Mouse (Mus musculus) limb, embryonic 12.5 days (tissue): Measurements from ENCODE around the gene Tnfrsf25. TPM values are rescaled to one million over a fixed set of nuclear protein-coding genes. Genes with fewer than 3 reads are reported as not detected.

Experiments used
- ATAC-seq: fragments of 200-750 bp; cut with Nextera tagmentation; 2 replicates; pipeline ENCODE4 v1.8.0; 2017; ENCODE audit warnings: low read depth, moderate TSS enrichment; ENCODE audit not compliant: insufficient number of reproducible peaks, insufficient read depth, low FRiP score, low TSS enrichment
- H3K27ac ChIP-seq: fragments of 300-500 bp; sonication (generic); 2 replicates; pipeline ENCODE4 v1.5.1; 2016; ENCODE audit warnings: mild to moderate bottlenecking, moderate library complexity
- H3K27me3 ChIP-seq: fragments of 300-500 bp; sonication (generic); 2 replicates; pipeline ENCODE4 v1.6.1; 2016; ENCODE audit warnings: mild to moderate bottlenecking, moderate library complexity
- H3K36me3 ChIP-seq: fragments of 300-500 bp; sonication (generic); 2 replicates; pipeline ENCODE4 v1.6.1; 2016; ENCODE audit warnings: mild to moderate bottlenecking, moderate library complexity
- H3K4me1 ChIP-seq: fragments of 300-500 bp; sonication (generic); replicated peaks from 2 replicates; pipeline ENCODE4 v1.6.1; 2016
- H3K4me2 ChIP-seq: fragments of 300-500 bp; sonication (generic); 2 replicates; pipeline ENCODE4 v1.6.1; 2016; ENCODE audit warnings: mild to moderate bottlenecking, moderate library complexity
- H3K4me3 ChIP-seq: fragments of 300-500 bp; sonication (generic); replicated peaks from 2 replicates; pipeline ENCODE4 v1.5.1; 2016; ENCODE audit warnings: mild to moderate bottlenecking
- H3K9ac ChIP-seq: fragments of 300-500 bp; sonication (generic); replicated peaks from 2 replicates; pipeline ENCODE4 v1.6.1; 2016; ENCODE audit warnings: mild to moderate bottlenecking, moderate library complexity
- H3K9me3 ChIP-seq: fragments of 300-500 bp; sonication (generic); 2 replicates; pipeline ENCODE4 v1.6.1; 2016; ENCODE audit warnings: mild to moderate bottlenecking, moderate library complexity
- WGBS: fragments of 180-500 bp; shearing (Covaris S2); methylation state at CpG from one replicate; pipeline ENCODE4 v1.1.7; 2016; 5-methylcytosine and 5-hydroxymethylcytosine counted together
- polyA plus RNA-seq: library from polyadenylated mRNA; unstranded; fragments of >200 nt; fragmentation: Nextera tagmentation; extraction: Ambion mirVana; gene quantifications from 2 replicates; pipeline ENCODE4 v1.2.1, GENCODE M21; 2016

Gene Tnfrsf25
- polyA plus RNA-seq, 1 experiment from 2014 or later = 1.9 TPM

DNA sequence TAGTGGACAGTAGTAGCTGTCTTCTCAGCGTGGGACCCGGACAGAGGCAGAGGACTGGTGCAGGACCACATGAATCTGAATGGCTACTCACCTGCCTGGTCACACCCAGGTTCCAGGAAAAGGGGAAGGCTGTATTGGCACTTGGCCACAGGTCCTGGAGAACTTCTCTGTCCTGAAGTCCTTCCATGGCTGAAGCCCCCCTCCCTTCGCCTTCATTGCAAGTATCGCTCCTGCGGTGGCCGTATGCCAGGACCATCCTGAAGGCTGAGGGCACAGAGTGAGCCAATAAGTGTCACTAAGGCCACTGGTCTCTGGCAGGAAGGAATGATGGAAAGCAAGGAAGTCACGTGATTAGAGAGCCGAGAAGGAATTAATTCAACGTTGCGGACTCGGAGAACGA, 21.5 kb upstream of the Tnfrsf25 start:
- H3K4me2 ChIP-seq = no peak overlapping the region
- no peaks in the 10 kb centered on the region for H3K9me3 ChIP-seq
- peaks cover 19% of the 10 kb centered on the region; the same call in 1 of the 2 replicates for H3K36me3 ChIP-seq
- H3K27me3 ChIP-seq = no peaks in the 10 kb centered on the region
- H3K4me1 ChIP-seq = peaks cover 42% of the 10 kb centered on the region
- H3K27ac ChIP-seq = no peak overlapping the region
- H3K4me3 ChIP-seq = no peak overlapping the region
- 91% methylated on average over 12 of the region's 12 CpGs for WGBS
- ATAC-seq = no peak
- H3K9ac ChIP-seq = no peak overlapping the region

DNA sequence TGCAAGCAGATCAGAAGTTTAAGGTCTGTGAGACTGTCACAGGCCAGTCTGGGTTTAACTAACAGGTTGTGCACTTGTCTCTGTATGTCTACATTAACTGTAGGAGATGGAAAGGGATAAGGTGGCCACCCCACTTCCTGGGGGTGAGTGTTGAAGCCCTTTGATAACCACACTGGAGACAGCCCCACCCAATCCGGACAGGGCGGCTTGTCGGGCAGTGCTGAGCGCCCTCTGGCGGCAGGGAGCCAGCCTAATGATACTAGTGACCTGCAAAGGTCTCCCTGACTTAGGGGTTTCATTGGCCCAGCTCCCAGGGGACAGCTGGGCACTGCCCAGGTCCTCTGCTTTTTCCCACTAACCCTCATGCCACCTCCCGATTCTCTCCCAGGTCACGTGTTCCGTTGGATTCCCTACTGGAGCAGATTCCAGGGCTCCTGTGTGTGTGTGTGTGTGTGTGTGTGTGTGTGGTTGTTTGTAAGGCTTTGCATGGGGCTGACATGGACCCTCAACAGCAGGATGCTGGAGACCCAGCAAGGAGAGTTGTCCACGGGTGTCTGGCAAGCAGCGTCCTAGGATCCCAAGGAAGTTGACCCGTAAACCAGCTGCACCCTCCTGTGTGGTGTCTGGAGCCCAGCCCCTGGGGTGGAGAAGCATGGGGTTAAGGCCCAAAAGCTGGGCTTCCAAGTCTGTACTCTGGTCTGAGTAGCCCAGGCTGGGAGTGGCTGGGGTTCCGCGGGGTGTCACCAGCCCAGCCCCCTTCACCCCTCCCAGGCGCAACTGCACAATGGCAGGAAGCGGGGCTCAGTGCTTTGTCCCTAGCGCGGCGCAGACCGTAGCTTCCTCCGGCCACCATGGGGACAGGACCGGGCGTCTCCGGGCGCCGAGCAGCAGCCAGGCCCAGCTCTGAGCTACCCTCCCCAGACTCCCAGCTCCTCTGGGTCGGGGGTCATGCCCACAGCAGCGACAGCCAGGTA, 19.5 kb upstream of the Tnfrsf25 start:
- H3K27me3 ChIP-seq = no peaks in the 10 kb centered on the region
- H3K27ac ChIP-seq = peak overlapping the region; percentile 45; the same call in 1 of the 2 replicates
- ATAC-seq = no peak
- no peak overlapping the region; the same call in 1 of the 2 replicates for H3K9ac ChIP-seq
- H3K9me3 ChIP-seq = no peaks in the 10 kb centered on the region
- 29% methylated on average over 27 of the region's 27 CpGs for WGBS
- 0 out of 2 replicates have a peak overlapping the region, but pooled peaks have one; percentile 4 for H3K4me3 ChIP-seq
- H3K36me3 ChIP-seq = 0 out of 2 replicates have a peak, but pooled peaks cover 9% of the 10 kb centered on the region
- no peak overlapping the region; the same call in 1 of the 2 replicates for H3K4me2 ChIP-seq
- peaks cover 41% of the 10 kb centered on the region for H3K4me1 ChIP-seq

DNA sequence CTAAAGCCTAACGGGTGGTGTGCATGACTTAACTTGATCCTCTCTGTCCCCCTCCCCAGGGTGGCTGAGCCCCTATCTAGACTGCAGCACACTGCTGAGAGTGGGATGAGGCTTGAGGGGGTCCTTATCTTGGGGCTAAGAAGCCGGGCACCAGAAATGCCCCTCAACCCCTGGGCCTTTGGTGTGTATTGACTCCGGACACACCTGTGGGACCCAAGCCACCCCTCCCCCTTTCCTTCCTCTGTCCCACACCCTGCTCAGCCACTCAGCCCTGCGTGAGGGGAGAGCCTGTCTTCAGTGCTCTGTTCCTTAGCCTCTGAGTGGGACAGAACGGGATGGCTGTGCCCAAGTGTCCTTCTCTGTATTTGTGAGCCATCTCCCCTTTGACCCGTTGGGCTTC, 18.8 kb upstream of the Tnfrsf25 start:
- H3K36me3 ChIP-seq = peaks cover 9% of the 10 kb centered on the region; the same call in 1 of the 2 replicates
- WGBS = 60% methylated on average over 6 of the region's 6 CpGs

DNA sequence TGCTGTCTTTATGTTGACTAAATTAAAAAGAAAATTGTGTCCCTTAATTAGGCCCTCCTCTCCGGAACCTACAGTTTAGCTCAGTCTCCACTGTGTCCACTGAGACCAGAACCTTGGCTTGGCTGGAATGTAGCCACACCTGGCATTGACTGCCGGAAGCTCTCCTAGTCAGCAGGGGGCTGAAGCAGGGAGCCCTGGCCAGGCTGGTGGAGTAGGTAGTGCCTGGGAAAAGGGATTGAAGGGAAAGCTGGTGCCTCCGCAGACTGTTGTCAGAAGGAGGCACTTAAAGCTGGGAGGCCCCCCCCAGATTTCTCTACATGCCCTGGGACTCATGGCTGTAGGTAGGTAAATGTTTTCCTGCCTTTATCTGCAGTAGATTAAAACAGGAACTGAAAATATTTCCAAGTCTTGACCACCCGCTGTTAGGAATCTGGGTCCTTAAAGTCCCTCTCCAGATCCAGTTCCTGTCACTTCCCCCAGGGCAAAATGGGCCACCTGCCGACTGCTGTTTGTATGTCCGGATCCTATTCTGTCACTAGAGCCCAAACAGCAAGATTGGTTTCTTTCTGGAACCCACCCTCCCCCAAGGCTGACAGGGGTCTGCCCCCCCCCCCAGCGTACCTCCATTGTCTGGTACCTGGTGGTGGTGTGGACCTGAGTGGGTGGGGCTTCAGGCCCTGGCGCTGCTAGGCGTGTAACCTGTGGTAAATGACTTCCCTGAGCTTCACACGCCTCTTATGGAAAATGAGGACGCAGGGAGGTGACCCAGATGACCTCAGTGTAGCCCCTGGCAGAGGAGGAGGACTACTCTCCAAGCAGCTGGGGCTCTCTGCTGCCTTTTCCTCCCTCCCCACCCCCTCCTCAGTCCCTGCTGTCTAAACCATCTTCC, 17.6 kb upstream of the Tnfrsf25 start:
- Histone ChIP-seq H3K27me3 (no peaks in the 10 kb centered on the region), H3K36me3 (peaks cover 18% of the 10 kb centered on the region), H3K27ac (peak overlapping the region; percentile 53; the same call in 1 of the 2 replicates), H3K4me2 (peak overlapping the region; percentile 15), H3K9ac (no peak overlapping the region; the same call in 1 of the 2 replicates), H3K4me3 (no peak overlapping the region), H3K9me3 (no peaks in the 10 kb centered on the region), H3K4me1 (peaks cover 38% of the 10 kb centered on the region)
- ATAC-seq = no peak
- 24% methylated on average over 11 of the region's 11 CpGs for WGBS

More for the DNA sequence above, 18.8 kb upstream of the Tnfrsf25 start:
- 0 out of 2 replicates have a peak overlapping the region, but pooled peaks have one; percentile 4 for H3K4me3 ChIP-seq
- no peaks in the 10 kb centered on the region for H3K9me3 ChIP-seq
- H3K27me3 ChIP-seq = no peaks in the 10 kb centered on the region
- no peak for ATAC-seq
- peak overlapping the region; percentile 45 for H3K27ac ChIP-seq
- H3K4me1 ChIP-seq = peaks cover 46% of the 10 kb centered on the region
- H3K9ac ChIP-seq = no peak overlapping the region; the same call in 1 of the 2 replicates
- no peak overlapping the region; the same call in none of the 2 replicates for H3K4me2 ChIP-seq

DNA sequence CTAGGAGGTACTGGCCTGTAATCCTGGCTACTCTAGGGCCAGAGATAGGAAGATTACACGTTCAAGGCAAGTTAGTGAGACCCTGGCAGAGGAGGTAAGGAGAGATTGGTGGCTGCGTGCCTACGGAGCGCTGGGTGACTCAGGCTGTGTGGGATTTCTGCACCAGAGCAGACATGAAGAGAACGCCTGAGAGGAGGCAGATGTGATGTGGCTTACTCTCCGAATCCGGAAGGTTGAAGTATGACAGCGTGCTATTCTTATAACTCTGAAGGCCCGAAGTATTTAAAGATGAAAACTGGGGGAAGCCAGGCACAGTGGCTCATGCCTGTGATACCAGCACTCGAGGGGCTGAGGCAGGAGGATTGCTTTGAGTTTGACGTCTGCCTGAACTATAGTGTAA, 15.2 kb upstream of the Tnfrsf25 start:
- whole genome bisulfite sequencing = 77% methylated on average over 11 of the region's 11 CpGs
- Histone ChIP-seq H3K36me3 (peaks cover 35% of the 10 kb centered on the region), H3K4me2 (no peak overlapping the region), H3K27me3 (no peaks in the 10 kb centered on the region), H3K9me3 (no peaks in the 10 kb centered on the region), H3K27ac (0 out of 2 replicates have a peak overlapping the region, but pooled peaks have one; percentile 35), H3K9ac (no peak overlapping the region), H3K4me3 (no peak overlapping the region), H3K4me1 (peaks cover 38% of the 10 kb centered on the region)
- ATAC-seq = no peak

GRCm38 (mm10) chr4:152101081-152101653, 14.6 kb upstream of the Tnfrsf25 start:
- H3K4me1 ChIP-seq = peaks cover 35% of the 10 kb centered on the region
- H3K27ac ChIP-seq = peak overlapping the region; percentile 35; the same call in 1 of the 2 replicates
- H3K9ac ChIP-seq = no peak overlapping the region; the same call in 1 of the 2 replicates
- H3K9me3 ChIP-seq = no peaks in the 10 kb centered on the region
- no peak overlapping the region for H3K4me3 ChIP-seq
- H3K36me3 ChIP-seq = peaks cover 41% of the 10 kb centered on the region
- no peak overlapping the region for H3K4me2 ChIP-seq
- ATAC-seq = no peak
- H3K27me3 ChIP-seq = no peaks in the 10 kb centered on the region
- 60% methylated on average over 7 of the region's 7 CpGs for WGBS

DNA sequence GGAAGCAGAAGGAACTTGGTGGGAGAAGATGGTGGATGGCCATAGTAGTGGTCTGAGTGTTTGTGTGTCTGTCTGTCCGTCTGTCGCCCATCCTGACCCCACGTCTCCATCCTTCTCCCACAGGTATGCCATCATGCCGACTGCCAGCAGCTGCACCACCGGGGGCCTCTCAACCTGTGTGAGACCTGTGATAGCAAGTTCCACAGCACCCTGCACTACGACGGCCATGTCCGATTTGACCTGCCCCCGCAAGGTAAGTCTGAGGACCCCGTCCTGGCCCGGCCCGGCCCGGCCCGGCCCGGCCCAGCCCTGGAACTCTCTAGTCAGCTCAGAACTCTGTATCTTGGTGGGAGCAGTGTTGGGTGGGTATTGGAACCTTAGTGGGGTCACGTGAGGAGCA, 13.8 kb upstream of the Tnfrsf25 start:
- no peak overlapping the region for H3K4me2 ChIP-seq
- no peaks in the 10 kb centered on the region for H3K9me3 ChIP-seq
- no peak overlapping the region for H3K9ac ChIP-seq
- no peak overlapping the region; the same call in 1 of the 2 replicates for H3K27ac ChIP-seq
- WGBS = 93% methylated on average over 16 of the region's 16 CpGs
- ATAC-seq = no peak
- peaks cover 47% of the 10 kb centered on the region for H3K36me3 ChIP-seq
- peaks cover 29% of the 10 kb centered on the region for H3K4me1 ChIP-seq
- H3K27me3 ChIP-seq = no peaks in the 10 kb centered on the region
- no peak overlapping the region for H3K4me3 ChIP-seq

- H3K27me3 ChIP-seq = 0 out of 2 replicates have a peak, but pooled peaks cover 6% of the 10 kb centered on the region
- 37% methylated on average over 7 of the region's 7 CpGs for WGBS
- H3K9me3 ChIP-seq = no peaks in the 10 kb centered on the region
- H3K4me3 ChIP-seq = no peak overlapping the region
- H3K9ac ChIP-seq = no peak overlapping the region
- H3K4me1 ChIP-seq = peaks cover 29% of the 10 kb centered on the region
- peaks cover 51% of the 10 kb centered on the region for H3K36me3 ChIP-seq
- no peak overlapping the region for H3K4me2 ChIP-seq
- ATAC-seq = no peak
- H3K27ac ChIP-seq = no peak overlapping the region
Observed at GRCm38 (mm10) chr4:152103025-152103424, 12.7 kb upstream of the Tnfrsf25 start.

- Histone ChIP-seq H3K9me3 (no peaks in the 10 kb centered on the region), H3K4me2 (peak overlapping the region; percentile 70), H3K36me3 (peaks cover 80% of the 10 kb centered on the region), H3K4me1 (peaks cover 20% of the 10 kb centered on the region), H3K4me3 (no peak overlapping the region), H3K9ac (no peak overlapping the region), H3K27me3 (peaks cover 16% of the 10 kb centered on the region; the same call in 1 of the 2 replicates), H3K27ac (0 out of 2 replicates have a peak overlapping the region, but pooled peaks have one; percentile 3)
- WGBS = 57% methylated on average over 9 of the region's 9 CpGs
- ATAC-seq = no peak
Observed at GRCm38 (mm10) chr4:152106746-152107145, 9.0 kb upstream of the Tnfrsf25 start.

DNA sequence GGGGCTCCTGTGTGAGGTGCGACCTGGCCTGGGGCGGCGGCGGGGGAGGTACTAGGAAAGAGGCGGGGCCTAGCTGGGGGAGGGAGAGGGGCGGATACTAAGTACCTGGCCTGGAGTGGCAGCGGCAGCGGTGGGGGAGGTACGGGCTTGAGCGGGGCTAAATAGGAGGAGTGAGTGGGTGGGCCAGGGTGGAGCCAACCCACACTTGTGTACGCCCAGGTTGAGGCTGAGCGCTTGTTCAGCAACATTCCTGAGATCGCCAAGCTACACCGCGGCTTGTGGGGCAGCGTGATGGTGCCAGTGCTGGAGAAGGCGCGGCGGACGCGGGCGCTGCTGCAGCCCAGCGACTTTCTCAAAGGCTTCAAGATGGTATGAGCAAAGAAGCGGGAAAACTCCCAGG, 8.2 kb upstream of the Tnfrsf25 start:
- 1% methylated on average over 24 of the region's 24 CpGs for WGBS
- no peak overlapping the region; the same call in 1 of the 2 replicates for H3K9ac ChIP-seq
- peaks cover 80% of the 10 kb centered on the region for H3K36me3 ChIP-seq
- peak overlapping the region; percentile 70 for H3K4me2 ChIP-seq
- peaks cover 16% of the 10 kb centered on the region; the same call in 1 of the 2 replicates for H3K27me3 ChIP-seq
- ATAC-seq = peak; percentile 69
- H3K4me1 ChIP-seq = peaks cover 20% of the 10 kb centered on the region
- H3K27ac ChIP-seq = peak overlapping the region; percentile 72
- peak overlapping the region; percentile 38 for H3K4me3 ChIP-seq
- H3K9me3 ChIP-seq = no peaks in the 10 kb centered on the region
